Mouse (Mus musculus) brain, embryonic 14.5 days (tissue): ENCODE measurements around the gene Ankrd34b.
A peak's percentile ranks its signal among the peaks of the same experiment; 100 is the strongest.

Source experiments
- CTCF ChIP-seq: fragments of 200-500 bp; IDR thresholded peaks from 2 replicates; pipeline ENCODE4 v1.5.1; 2012; ENCODE audit warnings: inconsistent platforms, mild to moderate bottlenecking, moderate library complexity, borderline replicate concordance; ENCODE audit not compliant: insufficient read depth, insufficient read length; ENCODE audit errors: extremely low read depth
- POLR2A ChIP-seq: fragments of 200-500 bp; IDR thresholded peaks from 2 replicates; pipeline ENCODE4 v1.6.1; 2012; ENCODE audit warnings: mild to moderate bottlenecking, inconsistent platforms, borderline replicate concordance; ENCODE audit not compliant: poor library complexity, insufficient read depth, insufficient read length, severe bottlenecking; ENCODE audit errors: extremely low read depth

DNA sequence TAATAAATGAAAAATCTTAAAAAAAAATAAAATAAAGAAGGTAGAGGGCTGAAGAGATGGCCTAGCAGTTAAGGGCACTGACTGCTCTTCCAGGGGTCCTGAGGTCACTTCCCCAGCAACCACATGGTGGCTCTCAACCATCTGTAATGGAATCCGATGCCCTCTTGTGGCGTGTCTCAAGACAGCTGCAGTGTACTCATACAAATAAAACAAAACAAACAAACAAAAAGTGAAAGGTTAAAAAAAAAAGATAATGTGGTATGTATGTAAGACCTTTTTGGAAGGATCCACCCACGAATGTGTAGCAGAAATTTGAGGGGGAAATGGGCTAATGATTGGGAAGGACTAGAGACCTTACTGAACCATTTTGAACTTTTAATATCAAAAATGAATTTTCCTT is 57.7 kb downstream of the Ankrd34b start:
- TF ChIP-seq CTCF (peak; percentile 59; the same call in 1 of the 2 replicates), POLR2A (no peak)
